Mouse (Mus musculus): ENCODE results near the gene Scn9a.

- TF ChIP-seq CTCF (IDR thresholded peaks at IDR 0.05; ENCODE audit: extremely low read depth, insufficient read length, insufficient replicate concordance, low read depth, low read length): no peak
- TF ChIP-seq POLR2A (IDR thresholded peaks at IDR 0.05; ENCODE audit: low read depth, low read length): no peak
Observed at GRCm38 (mm10) chr2:66655431-66655830, 20.7 kb upstream of the Scn9a start.
